Mouse (Mus musculus): ENCODE measurements around the gene Ikzf2.

- no peak for TF ChIP-seq CTCF (IDR thresholded peaks at IDR 0.05; ENCODE audit: extremely low read depth, insufficient read length, insufficient replicate concordance, low read depth, low read length)
- no peak for TF ChIP-seq POLR2A (IDR thresholded peaks at IDR 0.05; ENCODE audit: low read depth, low read length)
Measured at GRCm38 (mm10) chr1:69498862-69499306, 188.2 kb downstream of the Ikzf2 start.

Measured in small intestine, adult 2 months (tissue).